Mouse (Mus musculus): ENCODE results near the gene Dcaf7.
"Not testable (repeated sequence)": the region's sequence is repeated elsewhere in the genome, so short reads cannot be mapped to it uniquely, and the experiment has no call there.

The Dcaf7 gene

DNA sequence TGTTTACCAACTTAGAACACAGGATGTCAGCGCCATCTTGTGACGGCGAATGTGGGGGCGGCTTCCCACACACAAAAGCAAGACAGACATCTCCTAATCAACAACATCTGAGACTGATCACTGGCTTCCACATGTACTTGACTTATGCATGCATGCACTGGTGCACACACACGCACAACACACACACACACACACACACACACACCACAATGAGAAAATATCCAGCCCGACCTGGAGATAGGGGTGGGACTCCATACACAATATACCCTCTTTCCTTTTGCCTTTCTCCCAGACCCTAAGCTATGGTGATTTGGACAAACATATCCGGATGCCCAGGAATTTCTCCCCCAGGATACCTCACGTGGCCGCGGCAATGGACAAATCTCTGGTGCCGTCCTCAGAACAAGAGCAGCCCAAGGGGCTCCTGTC lies 3.2 kb upstream of the Dcaf7 start:
- in situ Hi-C loops (cut with MboI; ENCODE audit: low pct_unique_long_range_greater_than_20kb in 1 of 2, low sequenced_read_pairs in 2 of 2, unreplicated experiment in 1 of 2), result no loop called here

- in situ Hi-C loops (cut with MboI; ENCODE audit: low pct_unique_long_range_greater_than_20kb in 1 of 2, low sequenced_read_pairs in 2 of 2, unreplicated experiment in 1 of 2), result no loop called here
Measured at GRCm38 (mm10) chr11:106034986-106035385, 1.7 kb upstream of the Dcaf7 start.

- in situ Hi-C loops (cut with MboI; ENCODE audit: low pct_unique_long_range_greater_than_20kb in 1 of 2, low sequenced_read_pairs in 2 of 2, unreplicated experiment in 1 of 2), result no loop called here
Measured at GRCm38 (mm10) chr11:106037418-106037751, 713 bp downstream of the Dcaf7 start.

DNA sequence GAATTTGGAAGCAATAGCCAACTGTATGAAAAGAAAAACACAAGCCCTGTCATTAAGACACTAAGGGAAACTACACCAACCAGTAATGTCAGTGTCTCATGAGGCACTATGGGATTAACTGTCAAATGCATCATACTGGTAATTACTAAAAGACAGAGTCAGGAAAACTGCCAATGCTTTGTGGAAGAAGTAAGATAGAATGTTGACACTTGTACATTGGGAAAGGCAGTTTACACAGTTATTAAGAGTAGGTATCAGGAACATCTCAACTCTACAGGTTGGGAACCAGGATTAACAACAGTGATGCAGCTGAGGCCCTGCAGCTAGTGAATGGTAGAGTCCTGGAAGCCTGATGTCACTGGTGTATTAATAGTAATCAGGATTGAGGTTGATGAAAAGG lies 7.7 kb downstream of the Dcaf7 start:
- in situ Hi-C loops (cut with MboI; ENCODE audit: low pct_unique_long_range_greater_than_20kb in 1 of 2, low sequenced_read_pairs in 2 of 2, unreplicated experiment in 1 of 2), result no loop called here

- in situ Hi-C loops (cut with MboI; ENCODE audit: low pct_unique_long_range_greater_than_20kb in 1 of 2, low sequenced_read_pairs in 2 of 2, unreplicated experiment in 1 of 2), result no loop called here
Measured at GRCm38 (mm10) chr11:106045256-106045655, 8.6 kb downstream of the Dcaf7 start.

GRCm38 (mm10) chr11:106045780-106046179 lies 9.1 kb downstream of the Dcaf7 start:
- in situ Hi-C loops (cut with MboI; ENCODE audit: low pct_unique_long_range_greater_than_20kb in 1 of 2, low sequenced_read_pairs in 2 of 2, unreplicated experiment in 1 of 2), result no loop called here

GRCm38 (mm10) chr11:106046584-106046983 lies 9.9 kb downstream of the Dcaf7 start:
- in situ Hi-C loops (cut with MboI; ENCODE audit: low pct_unique_long_range_greater_than_20kb in 1 of 2, low sequenced_read_pairs in 2 of 2, unreplicated experiment in 1 of 2), result no loop called here

- in situ Hi-C loops (cut with MboI; ENCODE audit: low pct_unique_long_range_greater_than_20kb in 1 of 2, low sequenced_read_pairs in 2 of 2, unreplicated experiment in 1 of 2), result no loop called here
Measured at GRCm38 (mm10) chr11:106053921-106054320, 17.2 kb downstream of the Dcaf7 start.

DNA sequence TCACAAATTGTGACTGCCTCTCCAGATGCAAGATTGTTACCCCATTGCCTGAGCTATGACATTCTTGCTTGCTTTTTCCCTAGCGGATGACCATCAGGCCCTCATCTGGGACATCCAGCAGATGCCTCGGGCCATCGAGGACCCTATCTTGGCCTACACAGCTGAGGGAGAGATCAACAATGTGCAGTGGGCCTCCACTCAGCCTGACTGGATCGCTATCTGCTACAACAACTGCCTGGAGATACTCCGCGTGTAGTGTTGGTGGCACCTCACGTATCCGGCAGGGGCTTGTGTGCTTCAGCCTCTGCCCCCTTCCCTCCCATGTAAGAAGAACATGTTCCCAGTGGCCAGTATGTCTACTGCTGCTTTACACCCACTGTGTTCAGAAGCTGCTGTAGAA lies 17.9 kb downstream of the Dcaf7 start:
- in situ Hi-C loops (cut with MboI; ENCODE audit: low pct_unique_long_range_greater_than_20kb in 1 of 2, low sequenced_read_pairs in 2 of 2, unreplicated experiment in 1 of 2), result no loop called here

- in situ Hi-C loops (cut with MboI; ENCODE audit: low pct_unique_long_range_greater_than_20kb in 1 of 2, low sequenced_read_pairs in 2 of 2, unreplicated experiment in 1 of 2), result no loop called here
Measured at GRCm38 (mm10) chr11:106055341-106055740, 18.7 kb downstream of the Dcaf7 start.

DNA sequence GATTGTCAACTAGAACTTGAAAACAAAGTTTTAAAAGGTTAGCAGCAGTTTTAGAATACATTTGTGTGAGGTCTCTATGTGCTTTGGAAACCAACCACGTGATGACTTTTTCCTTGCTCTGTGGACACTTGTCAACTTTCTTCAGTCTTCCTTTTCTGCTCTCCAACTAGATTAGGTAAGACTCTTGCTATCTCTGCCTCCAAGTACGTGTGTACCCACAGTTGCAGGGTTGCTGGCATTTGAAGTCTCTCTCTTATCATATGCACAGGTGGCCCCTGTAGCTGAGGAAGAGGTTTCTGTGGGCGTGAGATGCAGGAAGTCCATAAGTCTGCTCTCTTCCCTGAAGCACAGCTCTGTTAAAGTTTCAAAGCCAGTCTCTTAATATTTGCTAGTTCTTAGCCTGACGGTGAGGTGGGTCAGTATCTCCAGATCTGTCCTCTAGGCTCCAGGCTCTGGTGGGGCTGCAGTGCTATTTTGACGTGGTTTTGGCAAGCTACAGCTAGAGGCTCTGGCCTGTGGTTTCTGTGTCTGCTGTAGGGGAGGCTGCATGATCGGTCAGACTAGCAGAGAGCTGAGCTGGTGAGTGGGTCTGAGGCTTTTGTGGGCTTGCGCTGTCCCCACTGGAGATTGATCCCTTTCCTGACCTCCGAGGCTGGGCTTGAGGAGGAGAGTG lies 20.3 kb downstream of the Dcaf7 start:
- in situ Hi-C loops (cut with MboI; ENCODE audit: low pct_unique_long_range_greater_than_20kb in 1 of 2, low sequenced_read_pairs in 2 of 2, unreplicated experiment in 1 of 2), result no loop called here

GRCm38 (mm10) chr11:106058020-106058419 lies 21.3 kb downstream of the Dcaf7 start:
- in situ Hi-C loops (cut with MboI; ENCODE audit: low pct_unique_long_range_greater_than_20kb in 1 of 2, low sequenced_read_pairs in 2 of 2, unreplicated experiment in 1 of 2), result no loop called here

DNA sequence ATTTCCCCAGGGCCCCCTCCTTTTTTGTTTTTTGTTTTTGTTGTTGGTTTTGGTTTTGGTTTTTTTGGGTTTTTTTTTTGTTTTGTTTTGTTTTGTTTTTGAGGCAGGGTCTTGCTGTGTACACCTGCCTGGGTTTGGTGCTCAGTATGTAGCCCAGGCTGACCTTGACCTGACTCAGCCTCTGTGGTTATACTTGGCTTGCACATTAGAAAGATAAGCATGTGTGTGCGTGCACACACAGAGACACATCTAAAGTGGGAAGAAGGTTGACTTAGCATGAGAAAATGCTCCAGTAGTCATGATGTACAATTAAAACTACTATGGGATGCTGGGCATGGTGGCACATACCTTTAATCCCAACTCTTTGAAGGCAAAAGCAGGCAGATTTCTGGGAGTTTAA lies 23.9 kb downstream of the Dcaf7 start:
- in situ Hi-C loops (cut with MboI; ENCODE audit: low pct_unique_long_range_greater_than_20kb in 1 of 2, low sequenced_read_pairs in 2 of 2, unreplicated experiment in 1 of 2), result no loop called here

DNA sequence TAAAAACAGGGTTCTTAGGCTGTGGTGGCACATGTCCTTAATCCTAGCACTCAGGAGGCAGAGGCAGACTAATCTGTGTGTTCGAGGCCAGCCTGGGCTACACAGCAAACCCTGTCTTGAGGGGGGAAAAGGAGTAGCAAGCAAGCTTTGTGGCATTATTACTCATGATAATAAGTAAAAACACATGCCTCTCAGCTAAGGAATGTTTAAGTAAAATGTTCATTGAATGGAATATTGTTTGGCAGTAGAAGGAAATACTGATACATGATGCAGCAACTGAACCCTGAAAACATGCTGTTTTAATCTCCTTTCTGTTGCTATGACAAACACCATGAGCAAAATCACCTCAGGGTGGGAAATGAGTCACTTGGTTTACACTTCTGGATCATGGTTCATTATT lies 24.6 kb downstream of the Dcaf7 start:
- in situ Hi-C loops (cut with MboI; ENCODE audit: low pct_unique_long_range_greater_than_20kb in 1 of 2, low sequenced_read_pairs in 2 of 2, unreplicated experiment in 1 of 2), result no loop called here

- in situ Hi-C loops (cut with MboI; ENCODE audit: low pct_unique_long_range_greater_than_20kb in 1 of 2, low sequenced_read_pairs in 2 of 2, unreplicated experiment in 1 of 2), result no loop called here
Measured at GRCm38 (mm10) chr11:106063756-106064155, 27.1 kb downstream of the Dcaf7 start.

GRCm38 (mm10) chr11:106065073-106065922 lies 28.6 kb downstream of the Dcaf7 start:
- in situ Hi-C loops (cut with MboI; ENCODE audit: low pct_unique_long_range_greater_than_20kb in 1 of 2, low sequenced_read_pairs in 2 of 2, unreplicated experiment in 1 of 2), result no loop called here

GRCm38 (mm10) chr11:106065923-106066571 lies 29.4 kb downstream of the Dcaf7 start, which contains the start of gene Taco1:
Gene Taco1, plus strand, starts transcription at chr11:106066061.
- in situ Hi-C loops (cut with MboI; ENCODE audit: low pct_unique_long_range_greater_than_20kb in 1 of 2, low sequenced_read_pairs in 2 of 2, unreplicated experiment in 1 of 2), result no loop called here

DNA sequence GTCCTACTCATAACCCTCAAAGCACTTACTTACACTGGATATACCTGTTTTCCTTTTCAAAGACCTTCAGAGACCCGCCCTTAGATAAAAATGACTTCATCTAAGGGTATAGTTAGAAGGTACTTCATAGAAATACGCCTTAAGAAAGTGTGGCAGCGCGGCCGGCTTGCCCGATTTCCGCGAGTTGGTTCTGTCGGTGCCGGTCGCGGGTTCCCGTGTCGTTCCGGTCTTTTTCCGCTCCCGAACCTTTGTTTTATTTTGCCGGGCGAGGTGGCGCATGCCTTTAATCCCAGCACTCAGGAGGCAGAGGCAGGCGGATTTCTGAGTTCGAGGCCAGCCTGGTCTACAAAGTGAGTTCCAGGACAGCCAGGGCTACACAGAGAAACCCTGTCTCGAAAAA lies 29.9 kb downstream of the Dcaf7 start:
- in situ Hi-C loops (cut with MboI; ENCODE audit: low pct_unique_long_range_greater_than_20kb in 1 of 2, low sequenced_read_pairs in 2 of 2, unreplicated experiment in 1 of 2), result not testable (repeated sequence)

- in situ Hi-C loops (cut with MboI; ENCODE audit: low pct_unique_long_range_greater_than_20kb in 1 of 2, low sequenced_read_pairs in 2 of 2, unreplicated experiment in 1 of 2), result no loop called here
Measured at GRCm38 (mm10) chr11:106073774-106074173, 37.1 kb downstream of the Dcaf7 start.

All from mouse embryonic stem cell (cell line).